ENCODE assay signal across 13 mouse cellular contexts in the genomic region with DNA sequence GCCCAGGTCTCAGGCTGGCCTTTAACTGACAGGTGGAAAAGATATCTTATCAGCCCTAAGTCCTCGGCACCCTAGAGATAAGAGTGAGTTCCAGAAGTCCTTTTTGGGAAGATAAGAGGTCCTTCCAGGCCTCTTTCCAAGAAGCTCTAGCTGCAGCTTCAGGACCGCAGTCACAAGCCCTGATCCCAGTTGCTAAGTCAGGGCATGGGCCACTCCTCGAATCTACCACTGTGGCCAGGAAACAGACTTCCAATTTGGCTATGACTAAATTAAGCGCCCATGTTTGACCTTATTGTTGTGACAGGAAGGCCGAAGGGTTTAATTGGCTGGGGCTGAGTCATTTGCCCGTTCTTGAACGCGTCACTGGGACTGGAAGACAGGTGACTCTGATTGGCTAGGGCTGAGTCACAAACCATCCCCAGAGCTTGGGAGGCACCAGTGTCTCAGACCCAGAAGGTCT. TPM values are rescaled to one million over a fixed set of nuclear protein-coding genes. Genes with fewer than 3 reads are reported as not detected.
A peak's percentile ranks its signal among the peaks of the same experiment; 100 is the strongest.
DNase-seq lines count a peak whose midpoint lies in the region; ATAC-seq lines count a peak whose summit lies in the region.
"Had no signal": no experiment of that assay in that cellular context is flagged by ENCODE, and none has a peak within 500 bp of the region (broad histone marks: within the 10 kb centered on the region; RNA-seq: fewer than 3 reads in every experiment).

No protein-coding gene starts in this region.

- H3K36me3 ChIP-seq in liver, embryonic 15.5 days (replicated peaks), result no peaks in the 10 kb centered on the region
- H3K36me3 ChIP-seq: midbrain, embryonic 12.5 days had no signal

- intact Hi-C loops in gastrocnemius, postnatal 14 days (cut with DNase I; ENCODE audit: low total_unique reads), result no loop called here

- peaks cover 45% of the 10 kb centered on the region for H3K27me3 ChIP-seq in liver, embryonic 15.5 days
- H3K27me3 ChIP-seq: midbrain, embryonic 12.5 days had no signal

- peak overlapping the region; percentile 15; the same call in 1 of the 2 replicates for H3K9ac ChIP-seq in liver, embryonic 15.5 days
- H3K9ac ChIP-seq: midbrain, embryonic 12.5 days had no signal

- peak; percentile 14 for DNase-seq in gastrocnemius, adult 18-20 months (ENCODE audit: low spot score)
- no peak for DNase-seq in gastrocnemius, postnatal 14 days
- DNase-seq in MN1 (ENCODE audit: low spot score), result peak; percentile 81
- no peak for DNase-seq in frontal cortex, postnatal 14 days (ENCODE audit: low spot score in 2 of 2)
- DNase-seq in urinary bladder, adult 2 months (ENCODE audit: low spot score), result no peak
- no peak for DNase-seq in right cerebral cortex, adult 2 months (ENCODE audit: low spot score in 2 of 2)
- DNase-seq: cerebellum, adult 9-10 months had no signal

- peak overlapping the region; percentile 47 for H3K4me2 ChIP-seq in liver, embryonic 15.5 days
- H3K4me2 ChIP-seq: midbrain, embryonic 12.5 days had no signal

- WGBS in liver, embryonic 15.5 days (ENCODE audit: insufficient replicate concordance), result 22% methylated on average over 8 of the region's 8 CpGs

- peak; percentile 72 for ATAC-seq in erythroblast, adult 5-6 weeks (replicated peaks; ENCODE audit: low FRiP score, poor library complexity, severe bottlenecking)
- peak; percentile 76 for ATAC-seq in liver, embryonic 15.5 days (ENCODE audit: insufficient read depth)
- ATAC-seq: hindbrain, embryonic 16.5 days had no signal

- H3K4me1 ChIP-seq in liver, embryonic 15.5 days (replicated peaks), result peaks cover 35% of the 10 kb centered on the region
- H3K4me1 ChIP-seq: midbrain, embryonic 12.5 days had no signal

- no peak overlapping the region for H3K4me3 ChIP-seq in liver, embryonic 15.5 days (replicated peaks)
- H3K4me3 ChIP-seq: midbrain, embryonic 12.5 days had no signal

- no peaks in the 10 kb centered on the region for H3K9me3 ChIP-seq in liver, embryonic 15.5 days (replicated peaks)
- H3K9me3 ChIP-seq: midbrain, embryonic 12.5 days had no signal

- H3K27ac ChIP-seq in liver, embryonic 15.5 days (replicated peaks), result peak overlapping the region; percentile 53; the same call in 1 of the 2 replicates
- H3K27ac ChIP-seq: midbrain, embryonic 12.5 days had no signal

RNA-seq across cellular contexts. Expression of a gene that starts 12.3 kb away (rescaled TPM):
- total RNA-seq in gastrocnemius, adult 18-20 months (2021), result 1 to 10 TPM; 2.2 to 2.7 TPM
- 1 to 10 TPM; 4.7 to 5.6 TPM for total RNA-seq in gastrocnemius, postnatal 14 days (2021)
- 29.2 and 52.5 TPM in 2 replicates for total RNA-seq in erythroblast, adult 5-6 weeks (2015; ENCODE audit: low replicate concordance)
- 41.7 and 56.7 TPM in 2 replicates for total RNA-seq in erythroblast, adult 5-6 weeks (2017; ENCODE audit: low replicate concordance)
- 20.3 and 22.0 TPM in 2 replicates for polyA plus RNA-seq in liver, embryonic 15.5 days (2015; fragmentation: Nextera tagmentation; extraction: Ambion mirVana)
- 36.3 and 39.5 TPM in 2 replicates for polyA plus RNA-seq in urinary bladder, adult 2 months (2012; rRNA removed)

RNA-seq across cellular contexts. Expression of a gene that starts 44.8 kb away (rescaled TPM):
- total RNA-seq in gastrocnemius, adult 18-20 months (2021), result under 1 TPM in 1 of 2 experiments, not detected in 1; 0.39 TPM
- not detected for total RNA-seq in gastrocnemius, postnatal 14 days (2021)
- total RNA-seq in erythroblast, adult 5-6 weeks (2015; ENCODE audit: low replicate concordance), result not detected in 2 replicates
- total RNA-seq in erythroblast, adult 5-6 weeks (2017; ENCODE audit: low replicate concordance), result 0.85 TPM in 1 of 2 replicates, not detected in the other
- polyA plus RNA-seq in liver, embryonic 15.5 days (2015; fragmentation: Nextera tagmentation; extraction: Ambion mirVana), result 1.4 and 2.1 TPM in 2 replicates
- 0.10 TPM in 1 of 2 replicates, not detected in the other for polyA plus RNA-seq in urinary bladder, adult 2 months (2012; rRNA removed)
- total RNA-seq: gastrocnemius, postnatal 4 days; layer of hippocampus, adult 18-20 months had no signal
- polyA plus RNA-seq: midbrain, embryonic 12.5 days had no signal

Comparison
In these comparisons a context has a peak if more than half of its experiments do, and no peak if none do; other contexts are left out.
1. DNase-seq: peak in gastrocnemius, adult 18-20 months (single experiment) and MN1 (single experiment); none in gastrocnemius, postnatal 14 days (single experiment), frontal cortex, postnatal 14 days (0 of 2), urinary bladder, adult 2 months (single experiment) and right cerebral cortex, adult 2 months (0 of 2).
2. RNA of a gene that starts 12.3 kb away (total RNA-seq): 29.2 to 56.7 TPM in erythroblast, adult 5-6 weeks; 4.7 to 5.6 TPM in gastrocnemius, postnatal 14 days and 2.2 to 2.7 TPM in gastrocnemius, adult 18-20 months; every median in the first group is over 4 times any median in the second.